Mouse (Mus musculus) adrenal gland, postnatal 10 days (tissue): Measurements from ENCODE around the gene Vmn1r121. TPM values are rescaled to one million over a fixed set of nuclear protein-coding genes. Genes with fewer than 3 reads are reported as not detected.
"Not testable (repeated sequence)": the region's sequence is repeated elsewhere in the genome, so short reads cannot be mapped to it uniquely, and the experiment has no call there.

Experiments used
- DNase-seq: peaks from one replicate; pipeline ENCODE4 v3.0.0; 2021; ENCODE audit warnings: mixed read lengths
- long read RNA-seq, 2 experiments: library from polyadenylated mRNA; stranded (forward); transcript quantifications; one replicate each; pipeline ENCODE4 v2.0.0; 2021
- total RNA-seq, 2 experiments: library from RNA; stranded (reverse); gene quantifications; 2 replicates each; pipeline ENCODE4 v1.2.3; 2021

Gene Vmn1r121
- not detected for total RNA-seq
- long read RNA-seq, experiment 1: 0 reads
- long read RNA-seq, experiment 2: 0 reads

DNA sequence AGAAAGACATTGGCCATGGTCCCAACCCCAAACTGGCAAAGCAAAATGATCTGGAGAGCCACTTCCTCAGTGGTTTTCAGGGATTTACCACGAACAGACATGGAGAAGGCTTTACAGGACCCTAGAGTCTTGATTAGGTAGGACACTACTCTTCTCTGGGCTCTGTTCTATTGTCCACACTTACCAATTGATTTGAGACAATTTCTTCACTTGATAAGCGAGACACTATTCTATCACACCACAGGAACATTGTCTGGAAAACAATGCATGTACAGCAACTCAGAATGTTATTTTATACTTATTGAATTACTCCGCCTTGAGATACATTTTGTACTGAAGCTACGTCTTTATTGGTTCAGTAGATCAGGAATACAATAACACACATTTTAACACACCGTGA is at the start of gene Vmn1r121:
Vmn1r121 (minus strand) TSS at position 101 of the 400 bp plus-strand sequence.
- not testable (repeated sequence) for DNase-seq

GRCm38 (mm10) chr7:21134028-21134427 is 35.7 kb upstream of the Vmn1r121 start, which contains the start of gene Vmn1r122:
Gene Vmn1r122 (minus strand): TSS chr7:21134128.
- DNase-seq: not testable (repeated sequence)

DNA sequence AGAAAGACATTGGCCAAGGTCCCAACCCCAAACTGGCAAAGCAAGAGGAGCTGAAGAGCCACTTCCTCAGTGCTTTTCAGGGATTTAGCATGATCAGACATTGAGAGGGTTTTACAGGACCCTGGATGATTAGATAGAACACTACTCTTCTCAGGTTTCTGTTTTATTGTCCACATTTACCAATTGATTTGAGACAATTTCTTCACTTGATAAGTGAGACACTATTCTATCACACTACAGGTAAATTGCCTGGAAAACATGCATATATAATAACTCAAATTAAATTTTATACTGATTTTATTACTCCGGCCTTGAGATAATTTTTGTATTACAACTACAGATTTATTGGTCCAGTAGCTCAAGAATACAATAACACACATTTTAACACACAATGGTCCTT is 44.6 kb downstream of the Vmn1r121 start, which contains the start of gene Vmn1r120:
Vmn1r120 (minus strand) TSS at position 101 of the 400 bp plus-strand sequence.
- not testable (repeated sequence) for DNase-seq

Other genes with a start within 250 kb of the Vmn1r121 start
- not detected for gene Vmn1r116, start 226.3 kb downstream of the Vmn1r121 start, total RNA-seq
- not detected for gene Vmn1r117, start 214.4 kb downstream of the Vmn1r121 start, total RNA-seq
- not detected for gene Vmn1r118, start 186.2 kb downstream of the Vmn1r121 start, total RNA-seq
- not detected for gene Vmn1r119, start 86.1 kb downstream of the Vmn1r121 start, total RNA-seq
- not detected for gene Vmn1r120, start 44.7 kb downstream of the Vmn1r121 start, total RNA-seq
- not detected for gene Vmn1r122, start 35.6 kb upstream of the Vmn1r121 start, total RNA-seq
- gene Vmn1r123, start 63.7 kb upstream of the Vmn1r121 start, total RNA-seq: not detected
- not detected for gene Gm5157, start 91.9 kb upstream of the Vmn1r121 start, total RNA-seq
- not detected for gene Vmn1r124, start 162.1 kb upstream of the Vmn1r121 start, total RNA-seq
- not detected for gene Vmn1r125, start 173.7 kb upstream of the Vmn1r121 start, total RNA-seq
- gene Vmn1r126, start 203.0 kb upstream of the Vmn1r121 start, total RNA-seq: not detected
- not detected for gene Vmn1r127, start 221.3 kb upstream of the Vmn1r121 start, total RNA-seq